Mouse (Mus musculus): Measurements from ENCODE around the gene Tmub2.
"Not testable (repeated sequence)": the region's sequence is repeated elsewhere in the genome, so short reads cannot be mapped to it uniquely, and the experiment has no call there.

Tmub2 gene

GRCm38 (mm10) chr11:102279595-102279994 is 5.1 kb upstream of the Tmub2 start:
- in situ Hi-C loops (cut with MseI, MboI), result no loop called here

- in situ Hi-C loops (cut with MseI, MboI), result not testable (repeated sequence)
Measured at GRCm38 (mm10) chr11:102280267-102280666, 4.5 kb upstream of the Tmub2 start.

GRCm38 (mm10) chr11:102283922-102284321 is 809 bp upstream of the Tmub2 start:
- in situ Hi-C loops (cut with MseI, MboI), result no loop called here

GRCm38 (mm10) chr11:102285095-102285834 is 534 bp downstream of the Tmub2 start:
- in situ Hi-C loops (cut with MseI, MboI), result no loop called here

- in situ Hi-C loops (cut with MseI, MboI), result no loop called here
Measured at GRCm38 (mm10) chr11:102287485-102287884, 2.8 kb downstream of the Tmub2 start.

GRCm38 (mm10) chr11:102288027-102288804 is 3.5 kb downstream of the Tmub2 start:
- in situ Hi-C loops (cut with MseI, MboI), result no loop called here

GRCm38 (mm10) chr11:102288913-102289312 is 4.2 kb downstream of the Tmub2 start:
- in situ Hi-C loops (cut with MseI, MboI), result no loop called here

GRCm38 (mm10) chr11:102289511-102290100 is 4.9 kb downstream of the Tmub2 start:
- in situ Hi-C loops (cut with MseI, MboI), result no loop called here

- in situ Hi-C loops (cut with MseI, MboI), result no loop called here
Measured at GRCm38 (mm10) chr11:102290141-102290540, 5.4 kb downstream of the Tmub2 start.

- in situ Hi-C loops (cut with MseI, MboI), result no loop called here
Measured at GRCm38 (mm10) chr11:102291051-102291535, 6.4 kb downstream of the Tmub2 start.

- in situ Hi-C loops (cut with MseI, MboI), result no loop called here
Measured at GRCm38 (mm10) chr11:102293971-102294370, 9.2 kb downstream of the Tmub2 start.

GRCm38 (mm10) chr11:102294416-102294815 is 9.7 kb downstream of the Tmub2 start:
- in situ Hi-C loops (cut with MseI, MboI), result no loop called here

GRCm38 (mm10) chr11:102294887-102295597 is 10.3 kb downstream of the Tmub2 start:
- in situ Hi-C loops (cut with MseI, MboI), result no loop called here

GRCm38 (mm10) chr11:102295598-102296471 is 11.1 kb downstream of the Tmub2 start:
- in situ Hi-C loops (cut with MseI, MboI), result no loop called here

GRCm38 (mm10) chr11:102296491-102297472 is 12.1 kb downstream of the Tmub2 start, which contains the start of gene Atxn7l3:
TSS of gene Atxn7l3 (minus strand) at chr11:102296631.
- in situ Hi-C loops (cut with MseI, MboI), result no loop called here

GRCm38 (mm10) chr11:102297577-102298556 is 13.1 kb downstream of the Tmub2 start:
- in situ Hi-C loops (cut with MseI, MboI), result no loop called here

- in situ Hi-C loops (cut with MseI, MboI), result loop anchor here (5.0 kb wide), 1 partner anchor 112 kb away; no protein-coding TSS in a partner anchor
Measured at GRCm38 (mm10) chr11:102299839-102300238, 15.1 kb downstream of the Tmub2 start.

- in situ Hi-C loops (cut with MseI, MboI), result loop anchor here (5.0 kb wide), 1 partner anchor 108 kb away; no protein-coding TSS in a partner anchor
Measured at GRCm38 (mm10) chr11:102304141-102304540, 19.4 kb downstream of the Tmub2 start.
